Mouse (Mus musculus): ENCODE measurements around the gene Rpl22l1. TPM values are rescaled to one million over a fixed set of nuclear protein-coding genes. Genes with fewer than 3 reads are reported as not detected.
"Not testable (repeated sequence)": the region's sequence is repeated elsewhere in the genome, so short reads cannot be mapped to it uniquely, and the experiment has no call there.

Rpl22l1 gene
- 319 and 326 TPM in 2 replicates for polyA plus RNA-seq (2014; fragmentation: Nextera tagmentation; extraction: Ambion mirVana)

- under 1% methylated on average over 72 of the region's 72 CpGs for WGBS (ENCODE audit: insufficient replicate concordance)
- Histone ChIP-seq H3K9me3 (replicated peaks; ENCODE audit: control insufficient read depth, low read length) (no peaks in the 10 kb centered on the region), H3K27ac (ENCODE audit: low read depth, low read length) (peak within 1 kb of the TSS; percentile 79), H3K36me3 (ENCODE audit: control insufficient read depth, insufficient read depth, low read length) (peaks cover 4% of the 10 kb centered on the region; the same call in 1 of the 2 replicates), H3K9ac (ENCODE audit: low read depth, low read length) (peak within 1 kb of the TSS; percentile 98), H3K27me3 (ENCODE audit: control insufficient read depth, insufficient read depth, low read length) (no peaks in the 10 kb centered on the region), H3K4me2 (peak within 1 kb of the TSS; percentile 75), H3K4me1 (ENCODE audit: control insufficient read depth, insufficient read depth, low read length) (no peaks in the 10 kb centered on the region), H3K4me3 (ENCODE audit: low read depth, low read length) (peak within 1 kb of the TSS; percentile 94)
- peak; percentile 98 for ATAC-seq (replicated peaks; ENCODE audit: insufficient number of reproducible peaks, low FRiP score, low TSS enrichment)
Measured at GRCm38 (mm10) chr3:28805301-28806097, at the start of gene Rpl22l1. Rpl22l1 (plus strand) TSS chr3:28805436.

DNA sequence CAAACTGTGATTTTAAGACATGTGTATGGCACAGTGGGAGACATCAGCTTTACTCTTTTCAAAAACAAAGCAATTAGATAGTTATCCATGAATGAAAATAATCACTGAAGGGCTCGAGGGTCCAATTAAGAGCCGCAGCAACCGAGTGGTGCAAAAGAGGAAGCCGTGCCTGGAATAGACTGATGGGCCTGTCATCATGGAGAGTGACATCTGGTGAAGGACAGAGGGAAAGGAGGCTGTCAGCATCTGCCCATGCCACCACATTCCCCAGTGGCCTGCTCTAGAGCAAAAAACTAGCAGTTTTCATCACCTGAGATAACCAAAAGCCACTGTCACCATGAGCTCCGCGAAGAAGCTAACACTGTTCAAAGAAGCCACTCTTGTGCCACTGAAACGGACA, 49.8 kb upstream of the Rpl22l1 start:
- Histone ChIP-seq H3K27me3 (ENCODE audit: control insufficient read depth, insufficient read depth, low read length) (0 out of 2 replicates have a peak, but pooled peaks cover 2% of the 10 kb centered on the region), H3K4me1 (ENCODE audit: control insufficient read depth, insufficient read depth, low read length) (no peaks in the 10 kb centered on the region), H3K4me3 (ENCODE audit: low read depth, low read length) (no peak overlapping the region), H3K36me3 (ENCODE audit: control insufficient read depth, insufficient read depth, low read length) (no peaks in the 10 kb centered on the region), H3K9me3 (replicated peaks; ENCODE audit: control insufficient read depth, low read length) (no peaks in the 10 kb centered on the region), H3K9ac (ENCODE audit: low read depth, low read length) (no peak overlapping the region), H3K4me2 (no peak overlapping the region), H3K27ac (ENCODE audit: low read depth, low read length) (no peak overlapping the region)
- WGBS (ENCODE audit: insufficient replicate concordance) = 46% methylated on average over 7 of the region's 7 CpGs
- no peak for ATAC-seq (replicated peaks; ENCODE audit: insufficient number of reproducible peaks, low FRiP score, low TSS enrichment)

DNA sequence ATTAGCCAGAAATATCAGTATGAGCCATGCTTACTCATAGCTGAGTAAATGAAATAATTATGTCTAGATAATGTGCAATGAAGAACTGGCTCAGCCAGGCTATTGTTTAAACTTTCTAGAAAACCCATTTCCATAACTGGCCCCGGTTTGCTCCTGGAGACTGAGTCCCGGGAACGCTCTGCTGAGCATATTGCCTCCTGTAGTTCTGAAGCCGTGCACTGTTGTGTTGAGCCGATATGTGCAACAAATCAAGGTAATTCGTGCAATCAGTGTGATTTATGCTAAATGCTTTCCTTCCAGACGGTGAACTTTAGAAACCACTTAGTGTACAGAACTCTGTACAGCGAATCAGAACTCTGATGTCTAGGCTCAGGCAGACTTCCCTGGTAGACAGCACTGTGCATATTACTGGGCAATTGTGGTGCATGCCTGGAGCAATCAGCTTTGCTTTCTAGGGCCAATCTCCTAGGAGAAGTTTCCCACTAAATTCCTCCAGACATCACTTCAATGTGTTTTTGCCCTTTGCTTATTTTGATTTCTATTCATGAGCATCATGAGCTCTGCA, 43.9 kb upstream of the Rpl22l1 start:
- no peaks in the 10 kb centered on the region for H3K4me1 ChIP-seq (ENCODE audit: control insufficient read depth, insufficient read depth, low read length)
- H3K4me3 ChIP-seq (ENCODE audit: low read depth, low read length) = no peak overlapping the region
- 85% methylated on average over 8 of the region's 8 CpGs for WGBS (ENCODE audit: insufficient replicate concordance)
- H3K36me3 ChIP-seq (ENCODE audit: control insufficient read depth, insufficient read depth, low read length) = no peaks in the 10 kb centered on the region
- H3K4me2 ChIP-seq = no peak overlapping the region
- no peak overlapping the region for H3K9ac ChIP-seq (ENCODE audit: low read depth, low read length)
- no peak for ATAC-seq (replicated peaks; ENCODE audit: insufficient number of reproducible peaks, low FRiP score, low TSS enrichment)
- H3K9me3 ChIP-seq (replicated peaks; ENCODE audit: control insufficient read depth, low read length) = no peaks in the 10 kb centered on the region
- no peak overlapping the region for H3K27ac ChIP-seq (ENCODE audit: low read depth, low read length)
- H3K27me3 ChIP-seq (ENCODE audit: control insufficient read depth, insufficient read depth, low read length) = 0 out of 2 replicates have a peak, but pooled peaks cover 2% of the 10 kb centered on the region

DNA sequence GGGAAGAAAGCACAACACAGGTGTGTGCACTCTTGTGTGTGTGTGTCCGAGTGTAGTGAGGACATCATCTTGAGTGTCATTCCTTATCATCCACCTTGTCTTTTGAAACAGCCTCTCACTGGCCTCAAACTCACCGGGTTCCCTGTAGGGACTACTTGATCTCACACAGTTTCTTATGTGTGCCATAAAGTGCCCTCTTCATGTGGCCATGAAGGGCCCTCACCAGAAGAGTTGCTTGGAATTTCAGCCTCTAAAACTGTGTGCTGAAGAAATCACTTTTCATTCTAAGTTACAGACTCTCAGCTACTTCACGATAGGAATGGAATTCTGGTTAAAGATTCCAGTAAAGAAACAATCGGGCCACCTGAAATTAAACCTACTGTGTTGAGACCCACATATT, 38.3 kb upstream of the Rpl22l1 start:
- 85% methylated on average over 4 of the region's 4 CpGs for WGBS (ENCODE audit: insufficient replicate concordance)
- no peak overlapping the region for H3K9ac ChIP-seq (ENCODE audit: low read depth, low read length)
- no peak for ATAC-seq (replicated peaks; ENCODE audit: insufficient number of reproducible peaks, low FRiP score, low TSS enrichment)

DNA sequence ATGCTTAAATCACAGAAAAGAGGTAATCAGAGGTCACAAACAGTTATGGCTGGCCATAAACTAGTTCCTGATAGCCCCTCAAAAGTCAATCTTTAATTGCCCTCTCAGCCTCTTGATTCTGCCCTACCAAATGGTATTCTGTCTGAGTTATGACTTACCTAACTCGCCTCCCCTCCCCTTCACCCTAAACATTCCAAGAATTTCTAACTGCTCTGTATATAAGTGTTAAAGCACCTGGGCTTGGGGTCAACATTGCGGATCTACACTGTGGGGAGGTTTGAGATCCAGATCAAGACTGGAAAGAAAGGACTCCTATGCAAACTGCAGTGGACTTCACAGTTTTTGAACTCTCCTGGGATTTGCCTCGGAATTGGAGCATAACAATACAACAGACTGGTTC, 37.0 kb upstream of the Rpl22l1 start:
- H3K9me3 ChIP-seq (replicated peaks; ENCODE audit: control insufficient read depth, low read length) = no peaks in the 10 kb centered on the region
- no peaks in the 10 kb centered on the region for H3K27me3 ChIP-seq (ENCODE audit: control insufficient read depth, insufficient read depth, low read length)
- no peaks in the 10 kb centered on the region for H3K4me1 ChIP-seq (ENCODE audit: control insufficient read depth, insufficient read depth, low read length)
- WGBS (ENCODE audit: insufficient replicate concordance) = 76% methylated on average over 3 of the region's 3 CpGs
- no peak for ATAC-seq (replicated peaks; ENCODE audit: insufficient number of reproducible peaks, low FRiP score, low TSS enrichment)
- no peaks in the 10 kb centered on the region for H3K36me3 ChIP-seq (ENCODE audit: control insufficient read depth, insufficient read depth, low read length)
- H3K27ac ChIP-seq (ENCODE audit: low read depth, low read length) = no peak overlapping the region
- no peak overlapping the region for H3K4me2 ChIP-seq
- H3K9ac ChIP-seq (ENCODE audit: low read depth, low read length) = no peak overlapping the region
- no peak overlapping the region for H3K4me3 ChIP-seq (ENCODE audit: low read depth, low read length)

More for the DNA sequence above, 38.3 kb upstream of the Rpl22l1 start:
- H3K9me3 ChIP-seq (replicated peaks; ENCODE audit: control insufficient read depth, low read length) = no peaks in the 10 kb centered on the region
- no peaks in the 10 kb centered on the region for H3K4me1 ChIP-seq (ENCODE audit: control insufficient read depth, insufficient read depth, low read length)
- no peak overlapping the region for H3K27ac ChIP-seq (ENCODE audit: low read depth, low read length)
- H3K36me3 ChIP-seq (ENCODE audit: control insufficient read depth, insufficient read depth, low read length) = no peaks in the 10 kb centered on the region
- H3K4me3 ChIP-seq (ENCODE audit: low read depth, low read length) = no peak overlapping the region
- no peaks in the 10 kb centered on the region for H3K27me3 ChIP-seq (ENCODE audit: control insufficient read depth, insufficient read depth, low read length)
- no peak overlapping the region for H3K4me2 ChIP-seq

DNA sequence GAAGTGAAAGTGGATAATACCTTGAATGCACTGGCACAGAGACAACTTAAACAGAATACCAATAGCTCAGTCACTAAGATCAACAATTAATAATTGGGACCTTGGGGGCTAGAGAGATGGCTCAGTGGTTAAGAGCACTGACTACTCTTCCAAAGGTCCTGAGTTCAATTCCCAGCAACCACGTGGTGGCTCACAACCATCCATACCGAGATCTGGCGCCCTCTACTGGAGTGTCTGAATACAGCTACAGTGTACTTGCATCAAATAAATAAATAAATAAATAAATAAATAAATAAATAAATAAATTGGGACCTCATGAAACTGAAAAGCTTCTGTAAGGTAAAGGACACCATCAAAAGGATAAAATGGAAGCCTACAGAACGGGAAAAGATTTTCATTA, 32.3 kb upstream of the Rpl22l1 start:
- 56% methylated on average over 4 of the region's 4 CpGs for WGBS (ENCODE audit: insufficient replicate concordance)
- not testable (repeated sequence) for H3K36me3 ChIP-seq (ENCODE audit: control insufficient read depth, insufficient read depth, low read length); H3K9me3 ChIP-seq (replicated peaks; ENCODE audit: control insufficient read depth, low read length); H3K9ac ChIP-seq (ENCODE audit: low read depth, low read length); H3K4me1 ChIP-seq (ENCODE audit: control insufficient read depth, insufficient read depth, low read length); H3K4me2 ChIP-seq; H3K4me3 ChIP-seq (ENCODE audit: low read depth, low read length); ATAC-seq (replicated peaks; ENCODE audit: insufficient number of reproducible peaks, low FRiP score, low TSS enrichment); H3K27ac ChIP-seq (ENCODE audit: low read depth, low read length); H3K27me3 ChIP-seq (ENCODE audit: control insufficient read depth, insufficient read depth, low read length)

DNA sequence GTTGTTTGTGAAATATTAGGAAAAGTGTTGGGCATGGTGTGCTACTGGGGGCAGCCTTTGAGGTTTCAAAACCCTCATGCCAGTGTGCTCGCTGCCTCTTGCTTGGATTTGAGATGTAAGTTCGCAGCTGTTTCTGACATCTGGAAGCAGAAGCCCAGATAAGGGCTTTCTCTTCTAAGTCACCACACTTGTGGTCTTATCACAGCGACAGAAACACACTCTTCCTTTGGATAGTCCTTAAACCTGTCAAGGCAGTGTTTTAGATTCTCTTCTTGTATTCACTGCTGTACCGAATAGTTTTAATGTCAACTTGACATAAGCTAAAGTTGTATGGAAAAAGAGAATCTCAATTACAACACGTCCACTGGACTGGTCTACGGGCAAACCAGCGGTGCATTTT, 29.9 kb upstream of the Rpl22l1 start:
- H3K36me3 ChIP-seq (ENCODE audit: control insufficient read depth, insufficient read depth, low read length) = no peaks in the 10 kb centered on the region
- H3K27me3 ChIP-seq (ENCODE audit: control insufficient read depth, insufficient read depth, low read length) = no peaks in the 10 kb centered on the region
- no peaks in the 10 kb centered on the region for H3K9me3 ChIP-seq (replicated peaks; ENCODE audit: control insufficient read depth, low read length)
- peak overlapping the region; percentile 43; the same call in 1 of the 2 replicates for H3K27ac ChIP-seq (ENCODE audit: low read depth, low read length)
- H3K4me2 ChIP-seq = peak overlapping the region; percentile 33; the same call in 1 of the 2 replicates
- WGBS (ENCODE audit: insufficient replicate concordance) = 54% methylated on average over 7 of the region's 7 CpGs
- no peak overlapping the region for H3K9ac ChIP-seq (ENCODE audit: low read depth, low read length)
- H3K4me3 ChIP-seq (ENCODE audit: low read depth, low read length) = no peak overlapping the region
- no peak for ATAC-seq (replicated peaks; ENCODE audit: insufficient number of reproducible peaks, low FRiP score, low TSS enrichment)
- no peaks in the 10 kb centered on the region for H3K4me1 ChIP-seq (ENCODE audit: control insufficient read depth, insufficient read depth, low read length)

GRCm38 (mm10) chr3:28775958-28776357, 29.3 kb upstream of the Rpl22l1 start:
- H3K9me3 ChIP-seq (replicated peaks; ENCODE audit: control insufficient read depth, low read length) = no peaks in the 10 kb centered on the region
- no peak overlapping the region for H3K9ac ChIP-seq (ENCODE audit: low read depth, low read length)
- peak; percentile 78 for ATAC-seq (replicated peaks; ENCODE audit: insufficient number of reproducible peaks, low FRiP score, low TSS enrichment)
- H3K27ac ChIP-seq (ENCODE audit: low read depth, low read length) = peak overlapping the region; percentile 51
- H3K27me3 ChIP-seq (ENCODE audit: control insufficient read depth, insufficient read depth, low read length) = no peaks in the 10 kb centered on the region
- H3K4me1 ChIP-seq (ENCODE audit: control insufficient read depth, insufficient read depth, low read length) = no peaks in the 10 kb centered on the region
- H3K4me3 ChIP-seq (ENCODE audit: low read depth, low read length) = no peak overlapping the region
- 18% methylated on average over 1 of the region's 1 CpGs for WGBS (ENCODE audit: insufficient replicate concordance)
- no peaks in the 10 kb centered on the region for H3K36me3 ChIP-seq (ENCODE audit: control insufficient read depth, insufficient read depth, low read length)
- peak overlapping the region; percentile 33; the same call in 1 of the 2 replicates for H3K4me2 ChIP-seq

Data from heart, embryonic 11.5 days (tissue).